Mouse (Mus musculus): ENCODE measurements around the gene Spryd3.
"Not testable (repeated sequence)": the region's sequence is repeated elsewhere in the genome, so short reads cannot be mapped to it uniquely, and the experiment has no call there.

The Spryd3 gene

DNA sequence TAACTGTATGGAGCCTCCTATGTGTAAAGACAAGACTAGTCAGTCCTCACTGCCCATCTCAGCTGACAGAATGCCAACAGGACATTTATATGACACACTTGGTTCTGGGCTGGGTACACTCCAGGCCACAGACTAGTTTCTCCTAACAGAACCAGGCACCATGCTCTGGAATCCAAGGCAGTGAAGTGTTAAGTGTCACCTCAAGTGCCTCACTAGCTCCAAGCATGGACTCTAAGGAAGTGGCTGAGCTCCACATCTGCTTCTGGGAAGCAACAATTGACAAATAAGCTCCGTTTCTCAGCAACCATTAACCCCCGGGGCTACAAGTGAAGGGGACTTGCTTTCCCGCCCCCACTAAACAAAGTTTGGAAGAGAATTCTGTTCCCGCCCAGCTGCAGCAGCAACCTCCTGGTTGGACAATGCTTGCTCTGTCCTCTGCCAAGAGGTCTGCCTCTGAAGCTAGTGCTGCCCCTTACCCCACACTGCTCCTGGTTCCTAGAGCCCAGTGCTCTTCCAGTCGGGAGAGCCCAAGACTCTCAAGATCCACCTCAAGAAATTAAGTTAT, 38.0 kb downstream of the Spryd3 start:
- DNase-seq: peak in 1 of 2 experiments; percentile 35

DNA sequence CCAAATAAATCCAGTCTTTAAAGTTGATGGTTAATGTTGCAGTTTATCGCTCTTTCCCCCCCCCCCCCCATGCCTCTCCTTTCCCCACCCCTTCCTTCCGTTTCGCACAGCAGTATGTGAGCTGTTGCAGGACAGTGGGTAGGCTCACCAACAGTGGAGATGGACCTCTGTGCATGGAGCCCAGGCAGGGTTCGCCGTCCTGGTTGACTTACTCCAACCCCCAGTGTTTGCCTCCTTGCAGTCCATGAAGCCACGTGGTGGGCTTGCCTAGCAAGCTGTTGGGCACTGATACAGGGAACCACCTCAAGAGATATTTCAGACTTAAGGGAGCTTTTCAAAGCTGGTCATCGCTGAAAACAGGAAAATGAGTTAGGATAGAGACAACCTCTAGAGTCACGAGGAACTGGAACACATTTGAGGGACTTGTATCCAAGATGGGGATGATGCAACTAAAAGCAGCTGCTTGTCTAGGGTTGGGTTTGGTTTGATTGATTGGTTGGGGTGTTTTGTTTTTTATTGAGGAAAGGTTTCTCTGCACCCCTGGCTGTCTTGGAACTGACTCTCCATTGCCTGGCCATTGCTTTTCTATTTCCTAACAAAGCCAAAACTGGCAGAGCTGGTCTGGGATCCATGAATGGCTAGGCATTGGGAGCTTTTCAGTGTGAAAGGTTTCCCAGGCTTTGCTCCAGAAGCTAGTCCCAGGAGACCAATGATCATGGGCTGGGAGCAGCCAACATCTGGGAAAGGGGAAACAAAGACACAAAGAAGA, 38.7 kb downstream of the Spryd3 start:
- peak in 1 of 2 experiments; percentile 47 for DNase-seq

- peak in 1 of 2 experiments; percentile 48 for DNase-seq
These were observed 41.0 kb downstream of the Spryd3 start for GRCm38 (mm10) chr15:102094988-102095387.

DNA sequence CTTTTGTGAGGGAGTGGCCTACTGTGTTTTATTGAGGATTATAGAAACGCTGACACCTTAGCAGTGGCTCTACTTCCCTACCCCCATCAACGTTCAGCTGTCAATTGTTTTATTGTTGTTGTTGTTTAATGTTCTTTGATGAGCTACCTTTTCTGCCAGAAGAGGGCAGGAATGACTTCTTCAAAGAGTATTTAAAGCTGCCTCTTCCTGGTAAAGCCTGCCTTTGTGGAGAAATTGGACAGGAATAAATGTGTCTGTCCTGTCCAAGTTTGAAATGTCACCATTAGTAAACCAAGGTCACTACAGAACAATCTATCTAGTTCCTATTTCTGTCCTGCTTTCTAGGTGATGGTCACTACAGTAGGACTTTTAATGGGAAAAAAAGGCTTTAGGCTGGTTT, 41.9 kb downstream of the Spryd3 start:
- peak in 1 of 2 experiments; percentile 6 for DNase-seq

DNA sequence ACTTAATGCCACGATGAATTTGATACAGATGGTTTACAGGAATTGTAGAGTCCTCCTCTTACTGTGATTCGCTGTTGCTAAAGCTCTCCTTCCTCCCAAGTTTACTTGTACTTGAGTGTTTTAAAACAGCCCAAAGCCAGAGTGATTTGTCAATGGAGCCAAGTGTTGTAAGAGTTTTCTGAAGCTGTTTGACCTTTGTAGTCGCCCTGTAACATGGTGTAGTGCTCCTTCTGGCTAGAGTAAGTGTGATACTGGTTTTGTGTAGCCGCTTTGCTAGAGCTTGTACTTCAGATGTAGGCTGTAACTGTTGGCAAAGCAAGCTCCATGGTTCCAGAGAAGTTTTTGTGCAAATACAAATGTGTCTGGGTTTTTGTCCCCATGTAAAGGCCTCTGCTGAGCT, 43.8 kb downstream of the Spryd3 start:
- no peak for DNase-seq

GRCm38 (mm10) chr15:102091688-102092087, 44.3 kb downstream of the Spryd3 start:
- DNase-seq: peak in 1 of 2 experiments; percentile 9

DNA sequence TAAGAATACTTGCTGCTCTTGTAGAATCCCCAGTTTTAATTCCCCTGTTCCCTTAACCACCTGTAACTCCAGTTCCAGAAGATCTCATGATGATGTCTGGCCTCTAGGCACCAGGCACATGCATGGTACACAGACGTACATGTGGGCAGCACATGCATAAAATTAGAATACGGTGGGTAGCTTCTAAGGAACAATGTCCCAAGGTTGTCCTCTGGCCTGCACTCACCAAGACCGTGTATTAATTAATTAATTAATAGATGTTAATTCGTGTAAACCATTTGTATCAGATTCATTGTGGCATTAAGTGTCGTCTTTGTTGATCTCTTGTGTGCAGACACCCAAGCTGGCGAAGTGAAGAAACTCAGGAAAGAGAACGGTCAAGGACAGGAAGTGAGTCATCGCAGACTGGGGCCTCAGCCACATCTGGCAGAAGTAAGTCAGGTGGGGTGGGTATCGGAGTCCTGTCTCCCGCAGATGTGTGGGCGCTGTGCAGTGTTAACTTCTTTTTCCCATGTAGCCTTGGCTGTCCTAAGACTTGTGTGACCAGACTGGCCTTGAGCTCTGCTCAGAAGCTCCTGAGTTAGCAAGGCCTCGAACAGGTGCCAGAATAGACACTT, 44.9 kb downstream of the Spryd3 start:
- peak in 1 of 2 experiments; percentile 43 for DNase-seq

DNA sequence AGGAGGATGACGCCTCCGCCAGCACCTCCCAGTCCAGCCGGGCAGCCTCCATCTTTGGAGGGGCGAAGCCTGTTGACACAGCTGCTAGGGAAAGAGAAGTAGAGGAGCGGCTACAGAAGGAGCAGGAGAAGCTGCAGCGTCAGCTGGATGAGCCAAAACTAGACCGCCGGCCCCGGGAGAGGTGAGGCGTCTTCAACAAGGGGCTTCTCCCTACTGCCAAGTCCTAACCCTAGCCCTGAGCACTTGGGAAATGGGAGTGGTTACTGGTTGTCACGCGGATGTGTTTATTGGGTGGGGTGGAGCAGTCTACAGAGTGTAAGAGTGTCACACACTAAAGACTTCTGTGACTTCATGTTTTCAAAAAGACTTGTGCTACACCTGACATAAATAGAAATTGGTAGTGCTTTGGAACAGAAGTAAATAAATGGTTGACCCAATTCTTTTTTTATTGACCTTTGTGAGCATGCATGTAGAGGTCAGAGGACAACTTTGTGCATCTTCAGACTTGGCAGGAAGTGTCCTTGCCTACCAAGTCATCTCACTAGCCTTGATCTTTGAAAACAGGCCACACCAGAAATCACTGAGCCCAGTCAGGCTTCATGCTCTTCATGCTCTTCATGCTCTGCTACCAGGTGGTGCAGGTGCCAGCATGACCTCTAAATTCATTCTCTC, 46.0 kb downstream of the Spryd3 start:
- DNase-seq: peak in 1 of 2 experiments; percentile 35

DNA sequence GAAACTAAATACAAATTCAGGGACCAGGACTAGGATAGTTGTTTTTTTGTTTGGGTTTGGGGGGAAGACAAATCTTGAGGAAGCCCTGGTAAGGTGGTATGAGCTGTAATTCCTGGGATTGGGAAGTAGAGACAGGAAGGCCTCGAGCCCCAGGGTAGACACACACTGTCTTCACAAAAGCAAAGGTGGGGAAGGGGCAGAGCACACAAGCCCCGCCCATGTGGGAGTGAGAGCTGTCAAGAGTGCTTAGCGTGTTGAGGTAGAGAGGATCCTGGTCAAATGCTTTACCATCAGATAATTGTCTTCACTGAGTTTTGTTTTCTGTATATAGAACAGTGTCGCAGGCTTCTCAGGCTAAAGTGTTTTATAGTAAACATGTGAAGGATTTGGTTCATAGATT, 53.0 kb downstream of the Spryd3 start:
- peak in 1 of 2 experiments; percentile 24 for DNase-seq

GRCm38 (mm10) chr15:102082148-102082547, 53.9 kb downstream of the Spryd3 start:
- peak; percentile 46 to 66 for DNase-seq

DNA sequence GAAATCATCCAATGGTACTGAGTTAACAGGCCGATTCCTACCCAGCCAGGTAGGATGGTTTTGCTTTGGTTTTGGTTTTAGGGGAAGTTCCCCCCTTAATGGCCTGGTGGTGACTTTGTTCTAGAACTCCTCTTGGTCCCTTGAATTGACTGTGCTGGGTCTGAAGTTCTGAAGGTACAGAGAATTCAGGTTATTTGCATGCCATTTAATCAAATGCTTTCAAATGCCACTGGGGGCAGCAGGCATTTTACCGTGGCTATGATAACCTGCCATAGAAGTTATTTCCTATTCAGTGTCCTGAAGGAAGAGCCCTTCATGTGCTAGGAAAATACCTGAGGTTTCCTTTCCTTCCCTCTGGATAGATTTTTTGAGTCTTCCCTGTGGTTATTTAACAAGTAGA, 55.6 kb downstream of the Spryd3 start:
- DNase-seq: peak in 1 of 2 experiments; percentile 29

- DNase-seq: not testable (repeated sequence)
These were observed 56.1 kb downstream of the Spryd3 start for GRCm38 (mm10) chr15:102079924-102080323.

DNA sequence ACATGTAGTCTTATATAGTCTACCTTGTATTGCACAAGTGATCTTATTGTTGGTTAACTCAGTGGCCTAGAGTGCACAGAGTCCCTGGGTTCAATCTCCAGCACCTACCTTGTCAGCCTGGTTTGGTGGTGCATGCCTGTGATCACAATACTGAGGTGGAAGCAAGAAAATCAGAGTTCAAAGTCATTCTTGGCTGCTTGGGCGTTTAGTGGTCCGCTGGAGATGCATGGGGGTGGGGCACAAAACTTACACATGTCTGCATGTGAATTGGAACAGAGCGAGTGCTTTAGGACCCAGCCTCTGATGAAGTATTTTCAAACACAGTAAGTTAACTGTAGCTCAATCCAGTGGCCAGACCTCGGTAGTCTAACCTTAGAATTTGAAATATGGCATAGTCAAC, 56.8 kb downstream of the Spryd3 start:
- peak in 1 of 2 experiments; percentile 34 for DNase-seq

DNA sequence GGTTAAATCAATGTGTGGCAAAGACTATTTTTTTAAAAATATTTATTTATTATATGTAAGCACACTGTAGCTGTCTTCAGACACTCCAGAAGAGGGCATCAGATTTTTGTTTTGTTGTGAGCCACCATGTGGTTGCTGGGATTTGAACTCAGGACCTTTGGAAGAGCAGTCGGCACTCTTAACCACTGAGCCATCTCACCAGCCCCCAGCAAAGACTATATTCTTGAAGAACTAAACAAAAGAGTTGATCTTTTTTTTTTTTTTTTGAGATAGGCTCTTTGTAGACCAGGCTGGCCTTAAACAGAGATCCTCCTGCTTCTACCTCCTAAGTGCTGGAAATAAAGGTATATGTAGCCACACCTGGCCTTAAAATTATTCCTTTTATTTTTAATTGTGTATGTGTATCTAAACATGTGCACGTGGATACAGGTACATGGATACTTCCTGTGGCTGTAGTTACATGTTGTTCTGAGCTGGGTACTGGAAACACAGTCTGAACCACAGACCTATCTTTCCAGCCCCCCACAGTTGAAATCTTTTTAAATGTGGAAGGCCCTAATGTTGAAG, 58.8 kb downstream of the Spryd3 start:
- no peak for DNase-seq

DNA sequence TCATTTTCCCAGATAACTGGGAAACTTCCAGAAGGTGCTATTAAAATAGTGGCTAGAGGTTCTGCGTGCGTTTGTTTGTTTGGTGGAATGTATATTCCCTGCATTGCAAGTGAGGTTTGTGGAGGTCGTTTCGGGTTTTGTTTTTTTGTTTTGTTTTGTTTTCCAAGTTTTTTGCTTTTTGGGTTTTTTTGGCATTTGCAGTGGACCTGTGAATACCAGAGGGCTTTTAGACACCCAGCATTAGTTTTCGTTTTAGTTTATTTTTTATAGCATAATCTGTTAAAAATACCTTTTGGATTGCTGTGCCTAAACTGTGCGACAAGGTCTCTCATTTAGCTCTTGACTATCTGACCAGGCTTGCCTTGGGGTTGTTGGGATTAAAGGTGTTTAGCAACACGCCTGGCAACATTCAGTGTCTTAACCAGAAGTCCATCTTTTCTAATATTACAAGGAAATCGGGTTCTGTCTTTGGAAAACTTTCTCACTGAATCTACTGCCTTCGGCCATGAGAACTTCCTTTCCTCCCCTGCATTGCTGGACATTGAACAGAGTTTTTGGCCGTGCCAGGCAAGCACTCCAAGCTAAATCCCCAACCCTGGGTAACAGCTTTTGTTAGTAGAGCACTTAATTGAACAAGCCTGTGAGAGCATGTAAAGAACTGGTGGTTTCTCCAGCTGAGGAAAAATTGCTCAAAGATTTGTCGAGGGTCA, 61.0 kb downstream of the Spryd3 start:
- peak in 1 of 2 experiments; percentile 23 for DNase-seq

GRCm38 (mm10) chr15:102074070-102074731, 61.8 kb downstream of the Spryd3 start:
- peak; percentile 63 to 87 for DNase-seq

- peak; percentile 100 for DNase-seq
These were observed 62.4 kb downstream of the Spryd3 start, which contains the start of gene Eif4b for GRCm38 (mm10) chr15:102073559-102074069. Gene Eif4b (plus strand): TSS chr15:102073773.

DNA sequence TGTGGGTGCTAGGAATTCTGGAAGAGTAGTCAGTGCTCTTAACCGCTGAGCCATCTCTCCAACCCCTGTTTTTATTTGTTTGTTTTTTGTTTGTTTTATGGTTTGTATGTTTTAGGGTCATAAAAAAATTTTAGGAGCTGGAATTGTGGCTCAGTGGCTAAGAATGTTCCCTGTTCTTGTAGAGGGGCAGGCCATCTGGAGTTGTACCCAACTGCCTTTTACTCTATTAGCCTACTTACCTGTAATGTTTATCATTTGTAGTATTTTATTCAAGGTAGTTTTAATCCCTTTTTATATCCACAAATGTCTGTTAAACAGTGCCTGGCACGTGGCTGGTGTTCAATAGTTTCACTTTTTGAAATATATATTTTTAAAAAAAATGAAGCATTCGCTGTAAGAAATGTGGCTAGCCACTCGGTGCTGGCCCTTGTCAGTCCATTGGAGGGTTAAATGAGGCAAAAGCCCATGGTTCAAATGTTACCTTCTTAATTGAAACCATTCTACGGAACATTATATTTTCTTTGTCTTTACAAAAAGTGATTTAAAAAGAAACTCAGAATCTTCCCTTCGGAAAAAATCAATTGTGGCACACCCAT, 63.0 kb downstream of the Spryd3 start:
- no peak for DNase-seq

GRCm38 (mm10) chr15:102070476-102071467, 65.3 kb downstream of the Spryd3 start:
- DNase-seq: no peak

All from kidney, postnatal 25 days (tissue).